Mouse (Mus musculus): ENCODE measurements at regions not wholly inside any gene's neighbourhood (a gene's known extent, or its start where the extent isn't known, plus 50 kb on each side); places are given as distances from the start of the nearest gene placed in this dataset.

DNA sequence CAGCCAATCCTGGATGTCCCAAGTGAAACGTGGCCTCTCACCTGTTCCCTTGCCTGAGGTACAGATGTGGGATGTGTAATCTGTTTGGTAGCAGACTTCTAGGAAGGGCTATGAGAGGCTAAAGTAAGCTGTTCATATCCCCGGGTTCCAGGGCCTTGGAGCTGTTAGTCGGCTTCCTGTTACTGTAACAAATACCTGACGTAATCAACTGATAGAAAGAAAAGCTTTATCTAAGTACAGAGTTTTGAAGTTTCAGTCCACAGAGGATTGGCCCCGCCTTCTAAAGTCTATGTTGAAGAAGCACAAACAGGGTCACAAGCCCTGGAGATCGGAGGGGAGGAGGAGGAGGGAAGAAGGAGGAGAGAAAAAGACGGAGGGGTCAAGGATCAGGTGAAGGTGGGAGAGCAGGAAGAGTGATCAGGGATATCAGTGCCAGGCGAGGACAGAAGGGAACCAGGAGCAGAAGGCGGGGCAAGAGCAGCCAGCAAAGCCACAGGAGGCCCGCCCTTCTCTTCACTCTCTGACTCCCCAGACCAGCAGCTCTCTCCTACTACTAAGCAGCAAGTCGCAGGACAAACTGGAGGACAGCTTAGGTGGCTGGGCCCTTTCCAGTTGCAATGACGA lies 276.5 kb upstream of the Cdyl start:
- DNase-seq, result no peak

DNA sequence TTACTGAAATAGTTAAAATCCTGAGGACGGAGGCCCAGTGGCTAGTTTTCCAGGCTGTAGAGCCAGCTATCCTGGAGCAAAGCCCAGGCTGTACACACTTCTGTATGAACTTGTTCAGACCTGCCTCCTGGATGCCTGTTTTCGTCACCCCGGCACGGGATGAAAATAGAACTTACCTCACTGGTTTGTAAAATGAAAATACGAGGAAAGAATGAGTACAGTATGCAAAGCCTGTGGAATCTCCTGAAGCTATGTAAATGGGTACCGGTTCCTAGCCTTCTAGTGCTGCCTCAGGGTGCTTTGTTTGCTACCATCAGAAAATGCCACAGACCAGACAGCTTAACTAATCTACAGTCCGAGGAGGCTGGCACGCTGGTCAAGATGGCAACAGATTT lies 276.0 kb upstream of the Cdyl start:
- DNase-seq, result peak; percentile 40

DNA sequence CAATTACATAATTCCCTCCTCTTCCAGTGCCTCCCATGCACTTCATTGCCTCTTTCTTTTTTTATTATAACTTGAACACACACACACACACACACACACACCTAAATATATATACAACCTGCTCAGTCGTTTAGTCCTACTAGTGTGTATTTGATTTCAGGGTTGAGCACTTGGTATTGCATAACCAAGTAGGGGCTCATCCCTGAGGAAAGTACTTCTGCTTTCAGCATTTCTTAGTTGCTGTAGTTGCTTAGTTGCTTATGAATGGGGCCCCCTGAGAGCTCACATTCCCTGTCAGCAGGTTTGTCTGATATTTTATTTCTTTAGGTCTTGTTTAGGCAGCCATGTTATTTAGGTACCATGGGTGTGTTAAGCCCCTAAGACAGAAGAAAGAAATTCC lies 271.3 kb upstream of the Cdyl start:
- no peak for DNase-seq

- DNase-seq, result no peak
Measured at GRCm38 (mm10) chr13:35389781-35390525, 269.7 kb upstream of the Cdyl start.

- no peak for DNase-seq
Measured at GRCm38 (mm10) chr13:35390526-35390880, 269.1 kb upstream of the Cdyl start.

GRCm38 (mm10) chr13:35392167-35392566 lies 267.5 kb upstream of the Cdyl start:
- no peak for DNase-seq

DNA sequence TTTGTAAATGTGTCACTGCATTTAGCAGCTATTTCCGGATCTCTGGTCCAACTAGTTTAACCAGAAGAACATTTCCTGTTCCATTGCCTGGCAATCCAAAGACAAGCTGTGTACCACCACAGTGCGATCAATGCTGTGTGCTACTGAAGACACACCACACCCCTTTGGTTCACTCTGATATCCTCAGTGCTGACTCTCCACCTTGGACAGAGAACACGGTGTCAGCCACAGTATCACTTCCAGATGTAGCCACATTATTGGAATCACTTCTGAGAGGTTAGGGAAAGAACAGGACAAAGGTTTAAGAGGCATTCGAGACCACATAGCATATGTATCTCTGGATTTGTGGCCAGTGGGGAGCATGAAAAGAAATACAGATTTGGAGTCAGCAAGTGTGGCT lies 264.4 kb upstream of the Cdyl start:
- no peak for DNase-seq

DNA sequence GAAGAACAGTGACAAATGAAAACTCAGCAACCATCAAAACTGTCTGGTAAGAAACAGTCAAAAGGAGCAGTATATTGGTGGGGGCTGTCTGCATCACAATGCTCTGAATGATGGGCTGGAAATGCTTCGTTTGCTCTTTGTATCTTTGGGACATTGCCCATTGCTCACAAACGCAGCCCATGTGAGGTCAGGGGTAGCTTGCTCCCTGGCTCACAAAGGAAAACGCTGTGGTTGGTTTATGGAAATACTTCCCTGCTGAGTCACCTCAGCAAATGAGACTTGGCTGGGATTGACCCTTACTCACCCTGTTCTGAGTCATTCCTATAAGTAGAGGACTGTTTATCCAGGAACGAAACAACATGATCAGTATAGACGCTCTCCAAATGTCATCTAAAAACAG lies 264.0 kb upstream of the Cdyl start:
- DNase-seq, result peak; percentile 86

DNA sequence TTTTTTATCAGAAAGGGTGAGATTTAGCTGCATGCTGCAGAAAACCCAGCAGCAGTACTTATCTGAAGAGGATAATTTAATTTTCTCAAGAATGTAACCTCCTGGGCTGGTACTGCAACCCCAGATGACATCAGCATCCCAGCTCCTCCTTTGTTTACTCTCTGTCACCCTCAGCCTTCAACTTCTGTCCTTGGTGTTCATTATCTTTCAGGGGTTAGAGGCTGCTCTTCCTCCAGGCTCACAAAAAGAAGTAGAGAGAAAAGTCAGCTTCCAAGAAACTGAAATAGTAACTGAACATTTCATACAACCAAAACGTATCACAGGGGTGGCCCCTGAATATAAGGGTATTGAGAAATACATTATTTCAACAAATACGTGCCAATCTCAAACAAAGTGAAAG lies 262.5 kb upstream of the Cdyl start:
- DNase-seq, result peak; percentile 68

- DNase-seq, result no peak
Measured at GRCm38 (mm10) chr13:35398192-35398591, 261.4 kb upstream of the Cdyl start.

GRCm38 (mm10) chr13:35402856-35403255 lies 256.8 kb upstream of the Cdyl start:
- DNase-seq, result peak; percentile 58

- DNase-seq, result peak; percentile 73
Measured at GRCm38 (mm10) chr13:35404428-35404827, 255.2 kb upstream of the Cdyl start.

DNA sequence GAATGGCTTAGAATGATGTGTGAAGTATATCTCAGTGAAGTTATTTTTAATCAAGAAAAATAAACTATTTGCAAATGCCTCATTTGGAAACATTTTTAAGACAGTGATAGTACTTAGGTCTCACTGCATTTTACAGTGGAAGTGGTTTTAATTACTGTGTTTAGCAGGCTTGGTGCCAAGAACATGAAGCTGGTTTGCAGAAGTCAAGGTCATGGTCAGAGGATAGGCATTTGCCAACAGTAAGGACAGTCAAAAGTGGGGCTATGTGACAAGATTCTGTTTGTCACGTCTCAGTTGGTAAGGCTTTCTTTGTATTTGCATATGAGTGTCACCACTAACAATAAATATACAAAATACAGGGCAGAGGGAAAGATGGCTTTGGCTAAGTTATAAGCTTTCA lies 254.2 kb upstream of the Cdyl start:
- DNase-seq, result peak; percentile 68

GRCm38 (mm10) chr13:35417500-35417899 lies 242.1 kb upstream of the Cdyl start:
- DNase-seq, result peak; percentile 32

DNA sequence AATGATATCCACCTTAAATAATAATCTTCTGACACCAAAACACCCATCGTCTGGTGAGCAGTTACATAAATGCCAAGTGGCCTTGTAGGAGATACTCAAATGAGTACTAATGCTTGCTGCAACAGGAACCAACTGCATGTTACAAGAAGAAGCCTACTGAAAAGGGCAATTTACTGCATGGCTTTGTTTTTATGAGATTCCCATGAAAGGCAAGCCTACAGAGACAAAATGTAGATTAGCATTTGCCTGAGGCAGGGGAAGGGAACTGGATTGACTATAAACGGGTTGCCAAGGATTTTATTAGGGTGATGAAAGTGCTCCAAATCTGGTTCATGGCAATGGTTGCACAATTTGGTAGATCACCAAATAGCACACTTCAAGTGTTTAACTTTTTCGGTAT lies 239.6 kb upstream of the Cdyl start:
- no peak for DNase-seq

DNA sequence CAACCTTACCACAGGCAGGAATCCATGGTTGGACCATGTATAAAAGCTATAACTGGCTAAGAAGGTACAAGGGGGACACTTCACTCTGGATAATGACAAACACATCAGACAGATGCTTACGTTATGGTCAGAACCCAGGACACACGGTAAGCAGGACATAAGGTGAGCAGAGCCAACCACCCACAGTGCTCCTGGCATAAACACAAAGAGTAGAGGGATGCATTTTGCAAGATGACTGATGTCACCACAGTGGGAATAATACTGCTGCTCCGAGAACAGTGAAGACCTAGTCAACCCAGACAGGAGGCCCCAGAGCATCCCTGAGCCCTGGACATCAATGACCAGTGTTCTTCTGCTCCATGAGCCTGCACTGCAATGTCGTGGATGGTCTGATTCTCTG lies 233.6 kb upstream of the Cdyl start:
- no peak for DNase-seq

GRCm38 (mm10) chr13:35435173-35435572 lies 224.5 kb upstream of the Cdyl start:
- DNase-seq, result no peak

DNA sequence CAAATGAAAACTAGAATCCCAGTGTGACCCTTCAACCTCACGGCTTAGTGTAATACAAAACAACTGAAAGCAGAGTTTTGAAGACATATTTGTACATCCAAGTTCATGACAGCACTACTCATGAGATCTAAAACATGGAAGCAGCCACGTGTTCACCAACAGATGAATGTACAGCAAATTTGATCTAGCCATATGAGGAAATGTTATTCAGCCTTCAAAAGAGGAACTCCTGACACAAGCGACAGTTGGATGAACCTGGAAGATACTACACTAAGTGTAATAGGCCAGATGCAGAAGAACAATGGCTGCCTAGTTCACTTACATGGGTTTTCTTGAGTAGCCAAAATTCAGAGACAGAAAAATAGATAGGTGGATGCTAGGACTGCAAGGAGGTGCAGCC lies 212.0 kb upstream of the Cdyl start:
- no peak for DNase-seq

GRCm38 (mm10) chr13:35452420-35452819 lies 207.2 kb upstream of the Cdyl start:
- DNase-seq, result no peak

- DNase-seq, result no peak
Measured at GRCm38 (mm10) chr13:35453222-35453914, 206.3 kb upstream of the Cdyl start.

DNA sequence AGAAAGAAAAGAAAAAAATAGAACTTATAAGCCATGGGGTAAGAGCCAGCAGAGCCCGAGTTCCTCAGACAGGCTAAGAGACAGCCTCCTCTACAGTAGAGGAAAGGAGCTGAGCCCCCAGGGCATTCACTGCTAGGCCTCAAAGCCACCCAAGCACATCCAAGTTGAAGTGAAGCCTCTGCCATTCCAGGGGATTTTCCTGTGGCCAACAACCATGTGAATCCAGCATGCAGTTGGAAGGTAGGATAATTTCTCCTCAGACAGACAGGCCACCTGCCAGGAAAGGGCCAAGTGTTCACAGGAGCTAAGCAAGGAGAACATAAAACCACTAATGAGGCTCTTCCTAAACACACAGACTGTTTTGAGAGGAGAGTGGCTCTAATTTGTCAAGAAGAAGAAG lies 199.6 kb upstream of the Cdyl start:
- no peak for DNase-seq

DNA sequence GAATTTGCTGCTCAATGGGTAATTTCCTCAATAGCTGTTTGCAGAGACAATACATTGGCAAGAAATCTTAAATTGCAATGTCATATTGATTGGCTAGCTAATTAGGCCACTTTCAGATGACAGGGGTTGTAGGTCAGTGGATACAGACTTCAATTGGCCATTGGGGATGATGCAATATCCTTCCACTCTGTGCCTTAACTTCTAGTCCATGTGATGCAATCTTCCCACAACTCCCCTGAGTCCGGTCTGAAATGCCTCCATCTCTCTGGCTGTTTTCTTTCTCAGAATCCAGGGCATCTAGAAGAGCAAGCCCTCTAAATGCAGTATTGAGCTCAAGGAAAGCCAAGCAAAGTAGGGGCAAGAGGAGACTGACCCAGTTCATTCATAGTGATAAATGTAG lies 196.4 kb upstream of the Cdyl start:
- DNase-seq, result no peak

GRCm38 (mm10) chr13:35463850-35464249 lies 195.8 kb upstream of the Cdyl start:
- DNase-seq, result no peak
